Mouse (Mus musculus) heart, postnatal 0 days (tissue): ENCODE measurements at regions not wholly inside any gene's neighbourhood (a gene's known extent, or its start where the extent isn't known, plus 50 kb on each side); places are given as distances from the start of the nearest gene placed in this dataset.

Source experiments
- CTCF ChIP-seq: IDR thresholded peaks from 2 replicates; pipeline ENCODE4 v1.5.1; 2016; ENCODE audit warnings: antibody characterized with exemption, control low read depth, low read depth
- EP300 ChIP-seq: IDR thresholded peaks from 2 replicates; pipeline ENCODE4 v1.6.1; 2016; ENCODE audit warnings: antibody characterized with exemption, low read depth

- TF ChIP-seq EP300 (no peak), CTCF (no peak)
Observed at GRCm38 (mm10) chr2:137308116-137308515, 191.7 kb upstream of the Jag1 start.
